Mouse (Mus musculus) right cerebral cortex, postnatal 14 days (tissue): ENCODE data around the gene Nup160.

Experiments used
- DNase-seq: peaks from one replicate; pipeline ENCODE4 v3.0.0; 2022

The Nup160 gene

GRCm38 (mm10) chr2:90677007-90677406 lies at the start of gene Nup160:
TSS of gene Nup160 (plus strand) at chr2:90677215.
- DNase-seq = no peak

- no peak for DNase-seq
Measured at GRCm38 (mm10) chr2:90628261-90628660, 48.8 kb upstream of the Nup160 start.

DNA sequence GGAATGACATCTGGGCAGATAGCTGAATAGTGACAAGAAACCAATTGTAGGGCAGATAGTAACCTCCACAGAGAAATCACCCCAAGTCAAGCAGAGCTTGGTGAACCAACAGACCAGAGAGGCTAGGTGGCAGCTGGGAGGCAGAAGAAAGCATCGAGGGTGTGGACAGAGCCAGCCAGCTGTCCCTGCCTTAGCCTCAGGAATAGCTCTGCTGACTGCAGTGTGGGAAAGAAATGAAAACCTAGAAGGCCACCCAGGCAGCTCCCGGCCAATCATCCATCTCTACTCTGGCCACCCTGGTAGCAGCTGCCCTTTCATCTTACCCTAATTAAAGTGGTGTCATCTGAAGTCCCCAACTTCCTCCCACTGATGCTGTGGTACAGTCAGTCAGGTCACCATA lies 47.5 kb upstream of the Nup160 start:
- no peak for DNase-seq

DNA sequence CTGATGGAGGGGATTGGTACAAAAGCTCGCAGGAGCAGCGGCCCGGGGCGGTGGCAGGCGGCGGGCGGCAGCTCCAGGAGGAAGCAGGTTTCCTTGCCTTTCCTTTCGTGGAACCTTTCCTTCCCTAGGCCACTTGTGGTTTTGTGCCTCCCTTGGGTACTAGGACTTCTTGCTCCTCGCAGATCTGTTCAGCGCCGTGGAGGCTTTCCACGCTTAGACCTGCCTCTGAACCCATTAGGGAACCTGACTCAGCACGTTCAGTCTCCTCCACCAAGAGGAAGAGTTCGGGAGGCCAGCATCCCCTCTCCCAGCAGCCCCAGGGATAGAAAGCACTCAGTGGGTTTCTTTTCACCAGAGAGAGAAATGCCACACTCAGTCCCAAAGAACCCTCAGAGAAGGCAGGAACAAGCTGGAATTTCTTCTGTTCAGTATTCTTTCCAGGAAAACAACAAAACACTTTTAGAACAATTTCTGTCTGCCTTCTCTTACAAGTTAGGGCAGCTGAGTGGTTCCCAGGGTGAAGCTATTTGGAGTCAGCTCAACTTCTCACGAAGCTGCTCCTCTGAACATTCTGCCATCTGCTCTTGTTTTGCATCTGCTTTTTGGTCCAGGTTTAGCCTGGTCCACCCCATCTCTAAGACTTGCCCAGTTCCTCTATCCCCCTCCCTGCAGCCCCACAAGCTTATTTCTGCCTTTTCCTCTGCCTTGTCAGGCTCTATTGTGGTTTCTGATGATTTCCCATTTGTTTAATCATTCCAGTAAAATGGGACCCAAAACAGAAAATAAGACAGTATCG lies 44.9 kb upstream of the Nup160 start:
- no peak for DNase-seq

GRCm38 (mm10) chr2:90634671-90635070 lies 42.3 kb upstream of the Nup160 start:
- DNase-seq = no peak

GRCm38 (mm10) chr2:90635085-90635723 lies 41.8 kb upstream of the Nup160 start:
- no peak for DNase-seq

DNA sequence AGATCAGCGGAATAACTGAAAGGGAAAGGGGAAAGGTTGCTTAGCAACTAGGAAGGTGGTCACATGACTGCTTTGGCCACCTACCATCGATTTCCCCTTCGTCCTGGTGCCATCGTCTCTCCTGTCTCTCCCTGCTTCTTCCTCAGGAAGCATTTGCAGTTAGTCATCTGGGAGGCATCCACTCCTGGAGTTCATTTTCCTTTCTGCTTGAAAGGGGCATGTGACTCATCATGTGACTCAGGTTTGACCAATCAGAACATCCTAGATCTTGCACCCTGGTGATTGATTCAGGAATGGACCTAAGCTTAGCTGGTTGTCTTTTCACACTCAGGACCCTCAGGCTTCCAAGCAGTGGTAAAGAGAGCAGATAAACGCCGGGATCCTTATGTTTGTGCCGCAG lies 40.2 kb upstream of the Nup160 start:
- DNase-seq = no peak

DNA sequence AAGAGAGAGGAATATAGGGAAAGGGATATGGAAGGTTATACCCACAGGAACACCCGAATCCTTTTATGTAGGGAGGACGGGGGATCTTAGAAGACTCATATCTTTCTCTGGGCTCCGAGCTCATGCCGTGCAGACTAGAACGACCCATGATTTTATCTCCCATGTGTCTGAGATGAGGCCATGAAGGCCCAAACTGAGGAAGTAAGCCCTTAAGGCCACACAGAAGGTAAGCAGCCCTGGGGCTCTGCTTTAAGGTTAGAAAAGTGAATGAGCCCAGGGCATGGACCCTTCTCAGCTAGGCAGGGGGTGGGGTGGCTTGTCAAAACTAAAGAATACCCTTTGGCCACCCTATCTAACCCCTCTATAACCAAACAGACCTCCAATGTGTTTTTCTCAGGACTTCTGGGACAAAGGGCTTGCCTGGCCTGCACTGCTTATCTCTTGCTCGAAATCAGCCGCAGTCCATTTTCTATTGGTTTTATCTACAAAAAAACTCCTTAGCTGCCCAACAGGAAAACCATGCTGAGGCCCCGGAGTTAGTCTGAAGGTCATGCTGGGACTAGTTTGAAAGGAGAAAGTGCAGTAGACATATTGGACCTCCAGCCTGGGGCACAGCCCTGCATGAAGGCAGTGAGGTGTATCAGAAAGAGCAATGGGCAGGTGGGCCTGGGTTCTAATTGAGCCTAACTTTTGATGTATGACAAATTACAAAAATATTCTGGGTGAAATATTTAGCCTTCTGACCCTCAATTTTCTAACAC lies 37.8 kb upstream of the Nup160 start:
- no peak for DNase-seq

DNA sequence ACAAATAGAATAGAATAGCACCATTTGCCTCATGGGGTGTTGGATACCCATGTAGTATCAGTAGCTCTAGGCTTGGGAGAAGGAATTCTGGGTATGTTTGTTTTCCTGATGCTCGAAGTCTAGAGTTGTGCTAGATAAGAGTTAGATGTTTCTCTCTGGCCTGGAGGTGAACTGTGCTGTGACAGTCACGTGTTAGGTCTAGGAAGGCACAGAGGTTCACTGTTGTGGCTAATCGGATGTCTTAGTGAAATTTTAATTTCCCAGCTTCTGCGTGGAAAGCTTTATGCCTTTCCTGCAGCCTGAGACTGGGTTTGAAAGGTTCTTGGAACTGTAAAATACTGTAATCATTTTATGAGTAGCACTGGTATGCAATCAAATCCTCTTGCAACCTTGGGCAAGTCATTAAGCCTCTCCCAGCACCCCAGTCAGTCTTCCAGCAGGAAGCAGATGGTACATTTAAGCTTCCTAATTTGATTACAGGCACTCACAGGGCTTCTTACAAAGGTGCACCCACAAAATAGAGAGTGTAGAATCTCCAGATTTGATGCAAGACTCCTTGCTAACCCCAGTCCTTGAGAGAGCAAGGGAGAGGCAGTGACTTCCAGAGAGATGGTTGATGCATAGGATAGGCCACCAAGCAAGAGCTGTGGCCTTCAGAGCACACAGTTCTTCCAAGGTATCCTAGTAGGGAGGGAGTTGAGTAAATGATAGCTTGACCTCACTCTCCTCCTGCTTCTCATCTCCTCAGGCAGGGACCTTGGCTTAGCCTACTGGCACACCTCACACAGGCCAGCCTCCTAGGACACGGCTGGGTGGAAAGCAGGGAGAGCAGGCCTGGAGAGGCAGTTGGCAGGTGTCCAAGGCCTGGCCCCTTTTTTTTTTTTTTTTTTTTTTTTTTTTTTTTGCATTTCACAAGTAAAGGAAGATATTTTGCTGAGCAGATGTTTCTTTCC lies 37.0 kb upstream of the Nup160 start:
- DNase-seq = no peak

DNA sequence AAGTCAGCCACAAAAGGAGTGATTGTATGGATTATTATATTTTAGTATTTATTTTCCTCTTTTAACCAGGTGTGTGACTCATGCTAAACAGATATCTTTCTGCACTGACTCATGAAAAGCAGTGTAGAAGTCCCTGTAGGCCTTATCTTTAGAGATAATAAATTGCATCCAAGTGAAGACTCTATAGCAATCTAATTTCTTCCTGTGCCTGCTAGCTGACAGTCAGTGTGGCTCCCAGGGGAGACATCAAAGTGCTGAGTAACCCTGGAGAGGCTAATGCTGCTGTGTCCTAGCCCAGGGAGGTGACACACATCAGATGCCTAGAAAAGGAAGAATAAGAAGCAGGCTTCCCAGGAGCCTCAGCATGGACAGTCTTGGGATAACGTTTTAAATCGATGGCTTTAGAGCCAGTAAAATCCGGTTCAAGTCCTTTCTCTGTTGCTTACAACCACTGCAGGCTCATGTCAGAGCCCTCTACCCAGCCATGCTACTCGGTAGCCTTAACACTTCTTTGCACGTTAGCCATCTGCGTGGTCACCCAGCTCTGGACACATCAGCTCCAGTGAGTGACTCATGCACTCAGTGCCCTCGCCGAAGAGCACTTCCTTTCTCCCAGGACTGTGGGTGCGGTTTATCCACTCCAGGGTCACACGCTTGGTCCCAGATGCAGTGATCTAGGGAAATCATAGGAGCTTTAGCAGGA lies 35.9 kb upstream of the Nup160 start:
- DNase-seq = no peak

- no peak for DNase-seq
Measured at GRCm38 (mm10) chr2:90641710-90642039, 35.3 kb upstream of the Nup160 start.

DNA sequence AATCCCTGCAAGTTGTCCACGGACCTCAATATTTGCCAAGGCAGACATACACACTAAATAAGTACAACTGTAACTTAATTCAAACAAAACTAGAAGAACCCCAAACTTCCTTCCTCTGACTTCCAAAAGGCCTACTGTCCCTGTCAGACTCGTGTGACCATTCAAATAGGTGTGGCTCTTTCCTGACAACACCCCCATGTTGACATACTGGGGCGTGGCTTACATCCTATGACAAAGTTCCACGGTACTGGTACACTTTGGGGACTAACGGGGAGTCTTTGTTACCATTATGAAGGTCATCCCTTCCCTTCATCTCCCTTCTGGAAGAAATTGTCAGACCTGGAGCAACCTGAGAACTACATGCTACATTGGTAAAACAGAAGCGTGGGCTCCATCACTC lies 29.9 kb upstream of the Nup160 start:
- DNase-seq = no peak

GRCm38 (mm10) chr2:90649405-90649804 lies 27.6 kb upstream of the Nup160 start:
- DNase-seq = no peak

DNA sequence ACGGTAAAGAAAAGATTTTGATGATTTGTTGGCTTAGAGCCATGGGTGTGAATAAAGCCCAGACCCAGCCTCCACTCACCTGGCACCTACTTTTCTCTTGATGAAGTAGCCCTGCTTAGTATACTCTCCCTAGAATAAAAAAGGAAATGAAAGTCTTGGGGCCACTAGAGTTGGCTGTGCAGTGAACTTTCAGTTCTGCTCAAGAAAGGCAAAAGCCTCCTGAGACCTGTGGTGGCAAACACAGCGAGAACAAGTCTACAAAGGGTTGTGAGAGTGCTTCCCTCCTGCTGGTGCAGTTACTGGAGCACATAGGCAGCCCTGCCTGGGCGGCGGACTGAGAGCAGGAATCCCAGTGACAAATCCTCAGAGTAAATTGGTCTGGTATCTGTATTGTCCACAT lies 27.1 kb upstream of the Nup160 start:
- no peak for DNase-seq

GRCm38 (mm10) chr2:90652101-90652500 lies 24.9 kb upstream of the Nup160 start:
- DNase-seq = no peak

GRCm38 (mm10) chr2:90652993-90653392 lies 24.0 kb upstream of the Nup160 start:
- no peak for DNase-seq

GRCm38 (mm10) chr2:90655449-90655848 lies 21.6 kb upstream of the Nup160 start:
- DNase-seq = no peak

- no peak for DNase-seq
Measured at GRCm38 (mm10) chr2:90658613-90659012, 18.4 kb upstream of the Nup160 start.

- no peak for DNase-seq
Measured at GRCm38 (mm10) chr2:90659016-90659415, 18.0 kb upstream of the Nup160 start.

DNA sequence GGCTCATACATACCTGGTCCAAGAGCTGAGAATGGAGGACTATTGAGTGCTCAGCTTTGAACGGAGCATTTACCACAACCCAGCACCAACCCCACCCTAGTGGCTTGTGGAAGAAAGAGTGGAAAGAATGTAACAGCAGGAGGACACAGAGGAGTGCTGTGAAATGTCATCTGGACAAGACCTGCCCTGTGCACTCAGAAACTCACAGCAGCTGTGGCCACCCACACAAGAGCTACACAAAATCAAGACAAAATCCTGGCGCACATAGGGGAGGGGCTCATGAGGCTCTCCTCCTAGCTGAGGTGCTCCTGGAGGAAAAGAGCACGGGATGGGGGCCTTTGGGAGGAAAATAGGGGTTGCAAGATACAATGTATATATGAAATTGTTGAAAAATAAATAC lies 17.4 kb upstream of the Nup160 start:
- no peak for DNase-seq

DNA sequence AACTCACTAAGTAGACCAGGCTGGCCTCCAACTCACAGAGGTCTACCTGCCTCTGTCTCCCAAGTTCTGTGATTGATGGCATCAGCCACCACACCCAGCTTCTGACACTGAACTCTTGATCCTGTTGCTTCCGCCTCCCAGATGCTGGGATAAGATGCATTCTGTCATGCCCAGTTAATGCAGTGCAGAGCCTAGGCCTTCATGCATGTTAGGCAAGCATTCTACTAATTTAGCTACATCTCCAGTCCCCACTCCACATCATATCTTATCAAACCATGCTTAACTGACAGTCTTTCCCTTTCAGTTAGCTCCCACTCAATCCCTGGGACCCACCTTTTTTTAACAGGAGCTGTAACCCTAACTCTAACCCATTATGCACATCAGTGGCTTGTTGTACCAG lies 16.1 kb upstream of the Nup160 start:
- DNase-seq = no peak

GRCm38 (mm10) chr2:90661426-90661825 lies 15.6 kb upstream of the Nup160 start:
- DNase-seq = no peak
